28 mouse cellular contexts compared by ENCODE assay signal in the genomic region with DNA sequence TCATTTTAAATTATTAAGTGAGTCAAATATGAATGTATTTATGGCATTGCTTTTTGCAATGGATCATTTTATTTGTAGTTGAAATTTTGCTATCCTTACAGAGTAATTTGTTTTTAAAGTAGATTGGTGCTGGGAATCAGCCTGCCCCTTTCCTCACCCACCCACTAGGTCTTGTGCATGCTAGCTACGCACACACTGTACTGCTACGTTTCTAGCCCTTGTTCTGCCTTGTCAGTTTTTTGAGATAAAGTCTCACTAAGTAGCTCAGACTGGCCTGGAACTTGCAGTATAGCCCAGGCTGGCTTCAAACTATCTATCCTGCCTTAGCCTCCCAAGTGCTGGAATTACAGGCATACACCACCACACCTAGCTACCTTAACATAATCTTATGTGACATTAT.
"Had no signal": no experiment of that assay in that cellular context is flagged by ENCODE, and none has a peak within 500 bp of the region (broad histone marks: within the 10 kb centered on the region; RNA-seq: fewer than 3 reads in every experiment).

No protein-coding gene starts in this region.

- H3K9me3 ChIP-seq: embryonic facial prominence, embryonic 10.5 days; embryonic facial prominence, embryonic 12.5 days; embryonic facial prominence, embryonic 13.5 days; embryonic facial prominence, embryonic 15.5 days; forebrain, embryonic 10.5 days; forebrain, embryonic 12.5 days; forebrain, embryonic 13.5 days; forebrain, embryonic 15.5 days had no signal

- H3K4me3 ChIP-seq: embryonic facial prominence, embryonic 10.5 days; embryonic facial prominence, embryonic 12.5 days; embryonic facial prominence, embryonic 13.5 days; embryonic facial prominence, embryonic 15.5 days; erythroblast, embryonic 14.5 days; forebrain, embryonic 10.5 days; forebrain, embryonic 12.5 days; forebrain, embryonic 13.5 days; forebrain, embryonic 15.5 days; gastrocnemius, adult 2 months had no signal

- DNase-seq: cerebellum, adult 18-20 months; cerebellum, adult 2 months; cerebellum, adult 8-10 months; cerebellum, adult 9-10 months; cerebellum, adult 9-11 months; cerebellum, postnatal 10 days; cerebellum, postnatal 14 days; cerebellum, postnatal 25 days; cerebellum, postnatal 36 days; embryo, embryonic 11 days; forebrain, postnatal 0 days; gastrocnemius, adult 2 months; gastrocnemius, postnatal 10 days; gastrocnemius, postnatal 14 days; gastrocnemius, postnatal 25 days; gastrocnemius, postnatal 36 days; heart, adult 11 months had no signal

- H3K9ac ChIP-seq: embryonic facial prominence, embryonic 12.5 days; embryonic facial prominence, embryonic 13.5 days; embryonic facial prominence, embryonic 15.5 days; forebrain, embryonic 12.5 days; forebrain, embryonic 13.5 days; forebrain, embryonic 15.5 days; forebrain, postnatal 0 days had no signal

- H3K27me3 ChIP-seq: embryonic facial prominence, embryonic 12.5 days; embryonic facial prominence, embryonic 13.5 days; embryonic facial prominence, embryonic 15.5 days; forebrain, embryonic 12.5 days; forebrain, embryonic 13.5 days; forebrain, embryonic 15.5 days had no signal

- H3K27ac ChIP-seq: embryonic facial prominence, embryonic 10.5 days; embryonic facial prominence, embryonic 12.5 days; embryonic facial prominence, embryonic 13.5 days; embryonic facial prominence, embryonic 15.5 days; forebrain, embryonic 10.5 days; forebrain, embryonic 12.5 days; forebrain, embryonic 13.5 days; forebrain, embryonic 15.5 days; gastrocnemius, adult 2 months had no signal

- H3K4me1 ChIP-seq: embryonic facial prominence, embryonic 10.5 days; embryonic facial prominence, embryonic 12.5 days; embryonic facial prominence, embryonic 13.5 days; embryonic facial prominence, embryonic 15.5 days; forebrain, embryonic 10.5 days; forebrain, embryonic 12.5 days; forebrain, embryonic 13.5 days; forebrain, embryonic 15.5 days had no signal

- H3K4me2 ChIP-seq: embryonic facial prominence, embryonic 12.5 days; embryonic facial prominence, embryonic 13.5 days; embryonic facial prominence, embryonic 15.5 days; forebrain, embryonic 12.5 days; forebrain, embryonic 13.5 days; forebrain, embryonic 15.5 days had no signal

- ATAC-seq: forebrain, embryonic 13.5 days; forebrain, embryonic 14.5 days; forebrain, embryonic 15.5 days; forebrain, embryonic 16.5 days; forebrain, postnatal 0 days had no signal
